Mouse (Mus musculus) forebrain, embryonic 16.5 days (tissue): ENCODE results near the gene Celf2. TPM values are rescaled to one million over a fixed set of nuclear protein-coding genes. Genes with fewer than 3 reads are reported as not detected.
A peak's percentile ranks its signal among the peaks of the same experiment; 100 is the strongest.

Experiments
- ATAC-seq: fragments of 200-750 bp; cut with Nextera tagmentation; 2 replicates; pipeline ENCODE4 v1.8.0; 2017; ENCODE audit warnings: mild to moderate bottlenecking, moderate library complexity
- H3K27ac ChIP-seq: fragments of 300-500 bp; sonication (generic); 2 replicates; pipeline ENCODE4 v1.5.1; 2014; ENCODE audit warnings: low read length, control low read depth
- H3K27me3 ChIP-seq: fragments of 300-500 bp; sonication (generic); replicated peaks from 2 replicates; pipeline ENCODE4 v1.6.1; 2014; ENCODE audit warnings: low read length; ENCODE audit not compliant: control insufficient read depth, insufficient read depth
- H3K36me3 ChIP-seq: fragments of 300-500 bp; sonication (generic); 2 replicates; pipeline ENCODE4 v1.6.1; 2014; ENCODE audit not compliant: control insufficient read depth, insufficient read depth
- H3K4me1 ChIP-seq: fragments of 300-500 bp; sonication (generic); replicated peaks from 2 replicates; pipeline ENCODE4 v1.6.1; 2014; ENCODE audit warnings: low read length; ENCODE audit not compliant: control insufficient read depth, insufficient read depth
- H3K4me2 ChIP-seq: fragments of 300-500 bp; sonication (generic); 2 replicates; pipeline ENCODE4 v1.6.1; 2014; ENCODE audit warnings: mild to moderate bottlenecking, low read length, control low read depth
- H3K4me3 ChIP-seq: fragments of 300-500 bp; sonication (generic); replicated peaks from 2 replicates; pipeline ENCODE4 v1.5.1; 2014; ENCODE audit warnings: mild to moderate bottlenecking, low read length, control low read depth
- H3K9ac ChIP-seq: fragments of 300-500 bp; sonication (generic); replicated peaks from 2 replicates; pipeline ENCODE4 v1.6.1; 2014; ENCODE audit warnings: low read depth, low read length, control low read depth
- H3K9me3 ChIP-seq: fragments of 300-500 bp; sonication (generic); 2 replicates; pipeline ENCODE4 v1.6.1; 2016; ENCODE audit warnings: low read length; ENCODE audit not compliant: control insufficient read depth
- WGBS: fragments of 180-500 bp; shearing (Covaris S2); extraction: QIAGEN DNeasy Blood & Tissue Kit; methylation state at CpG from one replicate; pipeline ENCODE4 v1.1.7; 2014; 5-methylcytosine and 5-hydroxymethylcytosine counted together
- polyA plus RNA-seq: library from polyadenylated mRNA; unstranded; fragments of >200 nt; fragmentation: Nextera tagmentation; extraction: Ambion mirVana; gene quantifications from 2 replicates; pipeline ENCODE4 v1.2.1, GENCODE M21; 2015

The Celf2 gene
- polyA plus RNA-seq, 1 experiment from 2014 or later: 348 TPM

DNA sequence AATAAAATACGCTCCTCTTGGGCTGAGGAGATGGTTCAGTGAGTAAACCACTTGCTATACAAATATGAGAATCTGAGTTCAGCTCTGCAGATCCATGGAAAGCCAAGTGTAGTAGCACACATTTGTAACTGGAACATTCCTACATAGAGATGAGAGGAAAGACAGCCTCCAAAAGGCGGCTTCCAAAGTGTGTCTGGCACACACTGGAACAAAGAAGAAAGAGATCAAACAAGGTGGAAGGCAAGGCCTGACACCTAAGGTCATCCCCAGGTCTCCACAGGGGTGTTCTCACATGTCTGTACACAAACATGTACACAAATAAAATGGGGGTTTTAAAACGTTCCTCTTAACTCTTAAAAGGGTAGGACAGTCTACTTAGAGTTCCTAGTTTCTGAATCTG, 791.4 kb downstream of the Celf2 start:
- Histone ChIP-seq H3K27ac (no peak overlapping the region), H3K4me2 (no peak overlapping the region), H3K9me3 (no peaks in the 10 kb centered on the region), H3K4me1 (peaks cover 28% of the 10 kb centered on the region), H3K27me3 (no peaks in the 10 kb centered on the region), H3K36me3 (no peaks in the 10 kb centered on the region; the same call in 1 of the 2 replicates), H3K9ac (no peak overlapping the region), H3K4me3 (no peak overlapping the region)
- ATAC-seq: no peak
- 78% methylated on average over 3 of the region's 3 CpGs for WGBS

DNA sequence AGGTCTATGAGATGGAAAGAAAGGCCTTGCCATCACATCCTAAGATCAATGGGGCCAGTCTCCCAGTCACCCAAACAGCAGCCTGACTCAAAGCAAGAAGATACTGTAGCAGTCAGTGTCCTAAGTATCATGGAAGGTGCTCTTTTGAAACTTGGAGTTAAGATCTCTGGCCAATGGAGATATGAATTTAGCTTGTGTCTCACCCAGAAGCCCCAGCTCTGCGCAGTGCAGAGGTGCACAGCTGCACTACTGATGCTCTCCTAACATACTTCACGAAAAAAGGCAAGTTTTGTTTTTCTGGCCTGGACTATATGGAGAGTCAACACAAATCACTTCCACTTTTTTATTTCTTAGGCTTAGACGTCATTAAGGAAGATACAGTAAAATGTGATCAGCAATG, 793.8 kb downstream of the Celf2 start:
- WGBS: 94% methylated on average over 3 of the region's 3 CpGs
- Histone ChIP-seq H3K4me2 (no peak overlapping the region), H3K27ac (no peak overlapping the region), H3K9me3 (no peaks in the 10 kb centered on the region), H3K27me3 (no peaks in the 10 kb centered on the region), H3K4me1 (peaks cover 6% of the 10 kb centered on the region), H3K4me3 (no peak overlapping the region), H3K36me3 (no peaks in the 10 kb centered on the region; the same call in 1 of the 2 replicates), H3K9ac (no peak overlapping the region)
- no peak; the same call in 1 of the 2 replicates for ATAC-seq

DNA sequence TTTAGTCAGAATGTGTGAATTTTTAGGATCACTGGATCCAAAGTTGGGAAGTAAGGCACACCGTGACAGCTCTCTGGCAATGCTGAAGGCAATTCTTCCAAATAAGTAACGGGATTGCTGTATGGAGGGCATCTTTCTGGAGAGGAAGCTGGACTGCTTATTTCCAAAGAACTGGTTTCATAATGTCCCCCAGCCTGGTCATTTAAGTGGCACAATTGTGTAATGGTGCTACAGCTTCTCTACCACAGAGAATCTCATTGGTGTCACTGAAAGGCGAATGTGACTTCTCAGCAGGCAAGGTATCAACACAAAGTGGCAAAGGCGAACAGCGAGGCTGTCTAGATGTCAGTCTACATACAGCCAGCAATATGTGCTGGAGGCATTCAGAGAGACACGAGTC, 795.8 kb downstream of the Celf2 start:
- no peak overlapping the region for H3K4me2 ChIP-seq
- no peaks in the 10 kb centered on the region for H3K9me3 ChIP-seq
- H3K4me1 ChIP-seq: peaks cover 2% of the 10 kb centered on the region; the same call in 1 of the 2 replicates
- no peak for ATAC-seq
- no peak overlapping the region for H3K27ac ChIP-seq
- H3K4me3 ChIP-seq: no peak overlapping the region
- no peaks in the 10 kb centered on the region for H3K27me3 ChIP-seq
- no peak overlapping the region for H3K9ac ChIP-seq
- no peaks in the 10 kb centered on the region; the same call in 1 of the 2 replicates for H3K36me3 ChIP-seq
- 83% methylated on average over 6 of the region's 6 CpGs for WGBS

DNA sequence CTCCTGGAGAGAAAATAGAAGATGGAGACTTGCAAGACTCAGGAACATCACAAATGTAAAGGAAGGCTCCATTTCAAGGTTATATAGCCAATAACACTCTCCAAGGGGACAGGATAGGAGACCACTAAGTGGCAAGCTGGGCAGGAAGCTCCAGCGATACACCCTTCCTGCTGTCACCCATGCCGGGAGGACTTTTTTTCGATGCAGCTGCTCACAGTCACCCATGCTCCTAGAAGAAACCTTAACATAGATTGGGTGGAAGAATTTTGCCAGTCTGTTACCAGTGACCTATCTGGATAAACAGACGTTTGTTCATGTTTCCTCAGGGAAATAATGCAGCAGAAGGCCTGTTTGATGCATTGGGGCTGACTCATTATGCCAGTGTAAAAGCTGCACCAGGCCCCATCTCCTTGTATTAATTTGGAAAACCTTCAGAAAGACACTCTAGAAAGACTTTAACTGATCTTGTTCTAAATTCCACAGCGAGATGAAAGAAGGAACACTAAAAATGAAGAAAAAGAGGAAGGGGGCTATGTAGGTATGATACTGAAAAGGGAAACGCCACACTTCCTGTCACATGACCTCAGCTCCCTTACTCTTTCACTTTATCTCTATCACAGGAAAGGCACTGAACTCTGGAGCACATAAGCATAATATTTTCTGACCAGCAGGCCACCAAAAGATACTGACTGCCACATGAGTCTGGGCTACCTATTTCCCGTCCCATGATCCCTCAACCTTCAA, 798.5 kb downstream of the Celf2 start:
- no peaks in the 10 kb centered on the region for H3K36me3 ChIP-seq
- H3K4me2 ChIP-seq: no peak overlapping the region
- no peak overlapping the region for H3K9ac ChIP-seq
- no peak overlapping the region for H3K4me3 ChIP-seq
- H3K27me3 ChIP-seq: no peaks in the 10 kb centered on the region
- H3K4me1 ChIP-seq: peaks cover 19% of the 10 kb centered on the region
- ATAC-seq: no peak
- 85% methylated on average over 7 of the region's 7 CpGs for WGBS
- H3K27ac ChIP-seq: no peak overlapping the region
- no peaks in the 10 kb centered on the region for H3K9me3 ChIP-seq

- WGBS: 32% methylated on average over 5 of the region's 5 CpGs
- H3K4me1 ChIP-seq: peaks cover 23% of the 10 kb centered on the region
These were observed 801.3 kb downstream of the Celf2 start for GRCm38 (mm10) chr2:6707959-6708519.

GRCm38 (mm10) chr2:6707276-6707675, 802.1 kb downstream of the Celf2 start:
- Histone ChIP-seq H3K9ac (no peak overlapping the region), H3K4me3 (no peak overlapping the region), H3K27me3 (no peaks in the 10 kb centered on the region), H3K36me3 (no peaks in the 10 kb centered on the region), H3K27ac (peak overlapping the region; percentile 21), H3K4me2 (no peak overlapping the region), H3K9me3 (no peaks in the 10 kb centered on the region), H3K4me1 (peaks cover 25% of the 10 kb centered on the region)
- WGBS: 53% methylated on average over 2 of the region's 2 CpGs
- ATAC-seq: peak; percentile 15; the same call in 1 of the 2 replicates

More at GRCm38 (mm10) chr2:6707959-6708519, 801.3 kb downstream of the Celf2 start:
- no peak overlapping the region for H3K4me2 ChIP-seq
- H3K9ac ChIP-seq: no peak overlapping the region
- no peaks in the 10 kb centered on the region for H3K27me3 ChIP-seq
- ATAC-seq: peak; percentile 36; the same call in 1 of the 2 replicates
- H3K9me3 ChIP-seq: no peaks in the 10 kb centered on the region
- H3K4me3 ChIP-seq: no peak overlapping the region
- no peaks in the 10 kb centered on the region for H3K36me3 ChIP-seq
- H3K27ac ChIP-seq: peak overlapping the region; percentile 49

DNA sequence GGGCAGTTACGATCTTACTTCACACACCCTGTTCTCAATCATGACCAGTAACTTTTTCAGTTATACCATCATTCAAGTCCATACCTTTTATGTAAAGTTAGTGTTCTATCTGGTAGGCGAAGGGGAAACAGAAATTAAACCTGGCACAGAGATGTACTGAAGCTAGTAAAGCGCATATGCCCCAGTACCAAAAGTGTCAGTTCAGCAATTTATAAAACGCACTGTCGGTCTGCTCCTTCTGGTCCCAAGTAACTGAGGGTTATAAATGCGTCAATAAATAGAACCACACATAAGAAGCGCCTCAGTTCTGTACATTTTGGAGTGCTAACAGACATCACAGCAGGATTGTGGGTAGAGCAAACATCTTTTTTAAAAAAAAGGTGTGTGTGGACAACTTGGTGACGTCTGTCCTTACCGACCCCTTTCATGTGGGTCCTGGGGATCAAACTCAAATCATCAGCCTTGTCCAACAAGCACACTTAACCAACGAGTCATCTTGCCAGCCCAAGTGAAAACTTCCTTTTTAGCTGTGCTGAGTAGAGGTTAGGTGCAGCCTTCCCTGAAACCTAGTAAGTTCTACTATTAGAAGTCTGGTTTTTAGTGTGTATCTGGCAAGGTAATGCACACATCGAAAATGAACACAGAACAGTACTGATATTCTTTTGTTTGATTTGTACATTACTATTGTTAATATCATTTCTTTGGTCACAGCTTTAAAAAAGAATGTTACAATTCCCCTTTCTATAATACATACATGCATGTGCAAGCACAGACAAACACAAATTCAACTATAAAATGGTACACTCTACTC, 803.2 kb downstream of the Celf2 start:
- WGBS: 85% methylated on average over 11 of the region's 11 CpGs
- H3K9ac ChIP-seq: no peak overlapping the region
- no peaks in the 10 kb centered on the region for H3K27me3 ChIP-seq
- H3K4me1 ChIP-seq: peaks cover 25% of the 10 kb centered on the region
- H3K9me3 ChIP-seq: no peaks in the 10 kb centered on the region
- H3K4me2 ChIP-seq: no peak overlapping the region
- no peaks in the 10 kb centered on the region for H3K36me3 ChIP-seq
- no peak overlapping the region for H3K4me3 ChIP-seq
- ATAC-seq: no peak
- H3K27ac ChIP-seq: no peak overlapping the region

DNA sequence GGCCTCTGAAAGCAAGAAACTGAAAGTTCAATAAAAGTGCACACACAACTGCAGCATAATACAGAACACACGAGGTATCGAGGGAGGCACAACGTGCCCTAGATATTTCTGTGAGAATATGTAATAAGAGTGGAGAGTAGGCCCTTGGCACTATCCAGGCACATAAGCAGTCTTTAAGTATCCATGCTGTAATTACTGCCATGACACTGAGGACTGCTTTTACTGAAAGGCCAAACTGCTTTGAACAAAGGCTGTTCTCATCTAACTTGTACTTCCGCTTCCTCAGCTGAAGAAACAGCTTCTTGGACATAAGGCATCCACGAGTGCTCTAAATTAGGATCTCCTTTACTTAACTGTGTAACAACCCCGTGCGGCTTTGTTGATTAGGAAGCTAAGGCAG, 803.9 kb downstream of the Celf2 start:
- no peaks in the 10 kb centered on the region for H3K36me3 ChIP-seq
- H3K4me2 ChIP-seq: no peak overlapping the region
- no peak overlapping the region for H3K4me3 ChIP-seq
- no peak overlapping the region for H3K9ac ChIP-seq
- no peaks in the 10 kb centered on the region for H3K9me3 ChIP-seq
- ATAC-seq: no peak
- H3K4me1 ChIP-seq: peaks cover 25% of the 10 kb centered on the region
- no peak overlapping the region for H3K27ac ChIP-seq
- 72% methylated on average over 7 of the region's 7 CpGs for whole genome bisulfite sequencing
- H3K27me3 ChIP-seq: no peaks in the 10 kb centered on the region

- H3K36me3 ChIP-seq: no peaks in the 10 kb centered on the region
- no peak overlapping the region for H3K9ac ChIP-seq
- 90% methylated on average over 1 of the region's 1 CpGs for WGBS
These were observed 804.6 kb downstream of the Celf2 start for GRCm38 (mm10) chr2:6704804-6705203.

More at GRCm38 (mm10) chr2:6704804-6705203, 804.6 kb downstream of the Celf2 start:
- Histone ChIP-seq H3K9me3 (no peaks in the 10 kb centered on the region), H3K4me3 (no peak overlapping the region), H3K4me1 (peaks cover 25% of the 10 kb centered on the region), H3K4me2 (no peak overlapping the region), H3K27ac (no peak overlapping the region), H3K27me3 (no peaks in the 10 kb centered on the region)
- ATAC-seq: no peak
